Mouse (Mus musculus) heart, postnatal 10 days (tissue): ENCODE data around the gene Fam114a2. TPM values are rescaled to one million over a fixed set of nuclear protein-coding genes. Genes with fewer than 3 reads are reported as not detected.
"Not testable (repeated sequence)": the region's sequence is repeated elsewhere in the genome, so short reads cannot be mapped to it uniquely, and the experiment has no call there.

Experiments used
- DNase-seq, 2 experiments: peaks; one replicate each; pipeline ENCODE4 v3.0.0; 2021
- intact Hi-C: fragments of 180-260 bp; cut with DNase I; formaldehyde crosslinking; loops from one replicate; pipeline ENCODE4 v1.15.1; 2025
- total RNA-seq, 2 experiments: library from RNA; stranded (reverse); gene quantifications; 2 replicates each; pipeline ENCODE4 v1.2.3; 2021

The Fam114a2 gene
- total RNA-seq: 10 to 100 TPM; 44.7 to 49.5 TPM

- DNase-seq: peak; percentile 94 to 97
- intact Hi-C loops: no loop called here
Observed at GRCm38 (mm10) chr11:57518091-57518750, at the start of gene Fam114a2, which contains the start of gene Mfap3. Gene Fam114a2, minus strand, starts transcription at chr11:57518617. Gene Mfap3, plus strand, starts transcription at chr11:57518664.

- no peak for DNase-seq
- intact Hi-C loops: no loop called here
Observed at GRCm38 (mm10) chr11:57566091-57567035, 47.9 kb upstream of the Fam114a2 start.

- DNase-seq: no peak
- intact Hi-C loops: no loop called here
Observed at GRCm38 (mm10) chr11:57564564-57564963, 46.1 kb upstream of the Fam114a2 start.

- intact Hi-C loops, DNase-seq: not testable (repeated sequence)
Observed at GRCm38 (mm10) chr11:57557936-57558335, 39.5 kb upstream of the Fam114a2 start.

GRCm38 (mm10) chr11:57553015-57553780 lies 34.8 kb upstream of the Fam114a2 start:
- intact Hi-C loops: no loop called here
- no peak for DNase-seq

GRCm38 (mm10) chr11:57551016-57551415 lies 32.6 kb upstream of the Fam114a2 start:
- DNase-seq: no peak
- intact Hi-C loops: no loop called here

GRCm38 (mm10) chr11:57550230-57550629 lies 31.8 kb upstream of the Fam114a2 start:
- intact Hi-C loops: no loop called here
- DNase-seq: no peak

GRCm38 (mm10) chr11:57548618-57549550 lies 30.5 kb upstream of the Fam114a2 start:
- intact Hi-C loops: loop anchor here (1.0 to 5.0 kb wide), 5 partner anchors 68 to 383 kb away; partner anchors contain the start of gene Galnt10
- peak; percentile 82 to 92 for DNase-seq

GRCm38 (mm10) chr11:57540681-57541080 lies 22.3 kb upstream of the Fam114a2 start:
- no peak for DNase-seq
- intact Hi-C loops: no loop called here

GRCm38 (mm10) chr11:57539841-57540418 lies 21.5 kb upstream of the Fam114a2 start:
- no peak for DNase-seq
- intact Hi-C loops: no loop called here

GRCm38 (mm10) chr11:57535912-57536311 lies 17.5 kb upstream of the Fam114a2 start:
- no peak for DNase-seq
- intact Hi-C loops: no loop called here

GRCm38 (mm10) chr11:57532306-57532705 lies 13.9 kb upstream of the Fam114a2 start:
- intact Hi-C loops: no loop called here
- no peak for DNase-seq

- peak; percentile 10 to 17 for DNase-seq
- intact Hi-C loops: no loop called here
Observed at GRCm38 (mm10) chr11:57531300-57531950, 13.0 kb upstream of the Fam114a2 start.

GRCm38 (mm10) chr11:57529111-57529510 lies 10.7 kb upstream of the Fam114a2 start:
- intact Hi-C loops: no loop called here
- no peak for DNase-seq

GRCm38 (mm10) chr11:57527506-57527905 lies 9.1 kb upstream of the Fam114a2 start:
- no peak for DNase-seq
- intact Hi-C loops: no loop called here

GRCm38 (mm10) chr11:57525900-57526299 lies 7.5 kb upstream of the Fam114a2 start:
- no peak for DNase-seq
- intact Hi-C loops: no loop called here

- peak in 1 of 2 experiments; percentile 19 for DNase-seq
- intact Hi-C loops: no loop called here
Observed at GRCm38 (mm10) chr11:57524597-57524996, 6.2 kb upstream of the Fam114a2 start.

- intact Hi-C loops: no loop called here
- no peak for DNase-seq
Observed at GRCm38 (mm10) chr11:57523418-57523817, 5.0 kb upstream of the Fam114a2 start.

GRCm38 (mm10) chr11:57522046-57522445 lies 3.6 kb upstream of the Fam114a2 start:
- intact Hi-C loops: no loop called here
- peak; percentile 16 to 35 for DNase-seq
